Mouse (Mus musculus) heart, adult 2 months (tissue): Measurements from ENCODE around the gene 2610002M06Rik.

Experiments used
- CTCF ChIP-seq: fragments of 200-600 bp; IDR thresholded peaks from 2 replicates; pipeline ENCODE4 v1.8.1; 2022; ENCODE audit warnings: antibody characterized with exemption, mild to moderate bottlenecking, moderate library complexity
- POLR2A ChIP-seq: fragments of 200-500 bp; IDR thresholded peaks from 2 replicates; pipeline ENCODE4 v1.6.1; 2011; ENCODE audit warnings: mild to moderate bottlenecking, low read depth, low read length, control low read depth; ENCODE audit not compliant: insufficient read depth

DNA sequence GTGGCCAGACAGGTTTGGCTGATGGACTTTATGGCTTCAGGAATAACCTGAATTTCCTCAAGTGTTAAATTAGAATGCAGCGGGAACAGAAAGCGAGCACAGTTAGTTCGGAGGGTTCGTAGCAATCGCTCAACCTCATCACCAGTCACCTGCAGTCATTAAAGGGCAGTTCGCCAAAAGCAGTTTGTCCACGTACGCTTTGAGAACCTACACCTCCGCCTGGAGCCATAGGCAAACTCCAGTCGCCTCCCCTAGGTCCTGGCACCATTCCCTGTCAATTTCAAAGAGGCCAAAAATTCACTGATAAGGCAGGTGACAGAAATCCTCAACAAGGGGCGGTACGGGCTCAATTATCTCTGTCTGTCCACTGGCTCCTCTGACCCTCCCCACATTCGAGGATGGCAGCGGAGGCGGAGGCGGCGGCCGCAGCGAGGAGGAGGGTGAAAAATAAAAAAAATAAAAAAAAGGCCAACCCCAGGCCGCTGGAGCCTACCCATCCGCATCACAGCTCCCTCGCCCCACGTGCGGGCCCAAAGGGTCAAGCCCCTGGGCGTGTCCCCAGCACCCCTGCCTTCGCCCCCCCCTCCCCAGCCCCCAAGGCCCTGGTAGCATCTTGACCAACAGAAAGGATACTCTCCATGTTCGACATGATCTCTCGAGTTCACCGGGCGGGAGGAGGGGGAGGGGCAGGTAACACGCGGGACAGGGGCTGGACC, 474 bp downstream of the 2610002M06Rik start:
- TF ChIP-seq POLR2A (no peak), CTCF (no peak)
